ENCODE assay signal across 12 mouse cellular contexts in genomic region chr7:97247661-97248060, GRCm38 (mm10).
DNase-seq lines count a peak whose midpoint lies in the region; ATAC-seq and TF ChIP-seq lines count a peak whose summit lies in the region.
"Had no signal": no experiment of that assay in that cellular context is flagged by ENCODE, and none has a peak within 500 bp of the region (broad histone marks: within the 10 kb centered on the region; RNA-seq: fewer than 3 reads in every experiment).

No protein-coding gene starts in this region.

- intact Hi-C loops in heart, postnatal 36 days (cut with DNase I), result loop anchor here (1.0 to 5.0 kb wide), 3 partner anchors 50 to 165 kb away; no protein-coding TSS in a partner anchor

- no peak overlapping the region for H3K4me2 ChIP-seq in kidney, embryonic 14.5 days (replicated peaks; ENCODE audit: low read depth, low read length)
- H3K4me2 ChIP-seq: hindbrain, embryonic 12.5 days; liver, embryonic 15.5 days had no signal

- H3K36me3 ChIP-seq in kidney, embryonic 14.5 days (ENCODE audit: control insufficient read depth, insufficient read depth, low read length), result no peaks in the 10 kb centered on the region
- no peaks in the 10 kb centered on the region for H3K36me3 ChIP-seq in ES-E14 (ENCODE audit: control insufficient read depth, insufficient read depth, low read length, poor library complexity, severe bottlenecking)
- H3K36me3 ChIP-seq: hindbrain, embryonic 12.5 days; liver, embryonic 15.5 days had no signal

- H3K9ac ChIP-seq in kidney, embryonic 14.5 days (ENCODE audit: low read depth, low read length), result no peak overlapping the region
- H3K9ac ChIP-seq in ES-E14 (ENCODE audit: insufficient read depth, low read depth, low read length, poor library complexity, severe bottlenecking), result no peak overlapping the region
- H3K9ac ChIP-seq: hindbrain, embryonic 12.5 days; liver, embryonic 15.5 days had no signal

- in situ Hi-C loops in ES-E14 (cut with MboI; ENCODE audit: low sequenced_read_pairs in 2 of 2, unreplicated experiment in 2 of 2), result no loop called here

- H3K27ac ChIP-seq in kidney, embryonic 14.5 days (ENCODE audit: low read depth, low read length), result peak overlapping the region; percentile 74
- H3K27ac ChIP-seq in ES-E14 (ENCODE audit: insufficient read depth, low read depth, low read length, poor library complexity, severe bottlenecking), result no peak overlapping the region
- H3K27ac ChIP-seq: hindbrain, embryonic 12.5 days; liver, embryonic 15.5 days had no signal

- 17% methylated on average over 1 of the region's 1 CpGs for WGBS in kidney, embryonic 14.5 days

- H3K4me1 ChIP-seq in kidney, embryonic 14.5 days (ENCODE audit: control insufficient read depth, insufficient read depth, low read length), result peaks cover 16% of the 10 kb centered on the region
- H3K4me1 ChIP-seq in ES-E14 (ENCODE audit: control insufficient read depth in 2 of 2, insufficient read depth in 2 of 2, low read length in 2 of 2, poor library complexity in 1 of 2), result no peaks in the 10 kb centered on the region
- H3K4me1 ChIP-seq: hindbrain, embryonic 12.5 days had no signal

- peak; percentile 89 for ATAC-seq in kidney, embryonic 14.5 days (ENCODE audit: low FRiP score, low TSS enrichment)

- H3K9me3 ChIP-seq in kidney, embryonic 14.5 days (ENCODE audit: control insufficient read depth, low read length), result no peaks in the 10 kb centered on the region
- H3K9me3 ChIP-seq in ES-E14 (ENCODE audit: control insufficient read depth, insufficient read depth, low read depth, low read length), result no peaks in the 10 kb centered on the region
- H3K9me3 ChIP-seq: hindbrain, embryonic 12.5 days; liver, embryonic 15.5 days had no signal

- no peaks in the 10 kb centered on the region for H3K27me3 ChIP-seq in kidney, embryonic 14.5 days (ENCODE audit: control insufficient read depth, insufficient read depth, low read length)
- H3K27me3 ChIP-seq: hindbrain, embryonic 12.5 days; liver, embryonic 15.5 days had no signal

- no peak overlapping the region for H3K4me3 ChIP-seq in kidney, embryonic 14.5 days (ENCODE audit: low read length)
- no peak overlapping the region for H3K4me3 ChIP-seq in ES-E14 (ENCODE audit: insufficient read depth in 1 of 2, low read depth in 1 of 2, low read length in 2 of 2, poor library complexity in 1 of 2, severe bottlenecking in 1 of 2)
- H3K4me3 ChIP-seq: hindbrain, embryonic 12.5 days; liver, embryonic 15.5 days; myocyte had no signal

- no peak for DNase-seq in kidney, adult 18-20 months
- DNase-seq in ES-E14 (ENCODE audit: low read depth, low spot score), result no peak
- peak; percentile 66 for DNase-seq in gastrocnemius, postnatal 25 days
- DNase-seq in heart, postnatal 36 days, result peak; percentile 55 to 56
- DNase-seq in right cerebral cortex, postnatal 4 days, result no peak
- no peak for DNase-seq in neural tube, embryonic 10.5 days (ENCODE audit: extremely low spot score, low spot score)
- no peak for DNase-seq in frontal cortex, postnatal 14 days (ENCODE audit: low spot score in 2 of 2)
- DNase-seq: layer of hippocampus, postnatal 36 days had no signal

TF ChIP-seq in ES-E14, 5 proteins besides CTCF, POLR2A, EP300 and RAD21:
- peak; percentile 41; the same call in 1 of the 2 replicates for TF ChIP-seq ZNF384 (IDR thresholded peaks at IDR 0.05; ENCODE audit: low read depth, low read length)
- TF ChIP-seq MAFK (IDR thresholded peaks at IDR 0.05; ENCODE audit: insufficient read depth, low read depth, low read length), result no peak

Comparison
In these comparisons a context has a peak if more than half of its experiments do, and no peak if none do; other contexts are left out.
1. DNase-seq: peak in gastrocnemius, postnatal 25 days (single experiment) and heart, postnatal 36 days (2 of 2); none in kidney, adult 18-20 months (single experiment), ES-E14 (single experiment), right cerebral cortex, postnatal 4 days (single experiment), neural tube, embryonic 10.5 days (single experiment) and frontal cortex, postnatal 14 days (0 of 2).